8 mouse cellular contexts compared by ENCODE assay signal in genomic region chr6:90461771-90462170, GRCm38 (mm10). TPM values are rescaled to one million over a fixed set of nuclear protein-coding genes. Genes with fewer than 3 reads are reported as not detected.
DNase-seq lines count a peak whose midpoint lies in the region; ATAC-seq and TF ChIP-seq lines count a peak whose summit lies in the region.

No protein-coding gene starts in this region.

- H3K27me3 ChIP-seq in lung, embryonic 15.5 days = peaks cover 26% of the 10 kb centered on the region
- H3K27me3 ChIP-seq in forebrain, embryonic 10.5 days (ENCODE audit: poor library complexity, severe bottlenecking) = peaks cover 65% of the 10 kb centered on the region

- H3K4me1 ChIP-seq in lung, embryonic 15.5 days = peaks cover 19% of the 10 kb centered on the region
- H3K4me1 ChIP-seq in forebrain, embryonic 10.5 days = peaks cover 35% of the 10 kb centered on the region
- peaks cover 24% of the 10 kb centered on the region for H3K4me1 ChIP-seq in olfactory bulb, adult 2 months (ENCODE audit: control insufficient read depth, insufficient read depth, low read length)

- no peak for TF ChIP-seq CTCF in olfactory bulb, adult 2 months (IDR thresholded peaks at IDR 0.05; ENCODE audit: insufficient read depth, low read depth, low read length)

- H3K9ac ChIP-seq in lung, embryonic 15.5 days = peak overlapping the region; percentile 52

- H3K27ac ChIP-seq in lung, embryonic 15.5 days = no peak overlapping the region
- H3K27ac ChIP-seq in forebrain, embryonic 10.5 days = peak overlapping the region; percentile 85
- no peak overlapping the region; the same call in 1 of the 2 replicates for H3K27ac ChIP-seq in olfactory bulb, adult 2 months (ENCODE audit: insufficient read depth, low read depth, low read length)

- no peak for DNase-seq in lung, postnatal 36 days
- no peak for DNase-seq in forebrain, embryonic 10.5 days (ENCODE audit: extremely low spot score, low spot score)
- DNase-seq in kidney, postnatal 25 days = peak; percentile 36 to 68
- DNase-seq in testis, postnatal 14 days (ENCODE audit: low spot score) = no peak
- DNase-seq in adrenal gland, postnatal 14 days = no peak
- DNase-seq in adrenal gland, adult 2 months = no peak

- H3K4me2 ChIP-seq in lung, embryonic 15.5 days = peak overlapping the region; percentile 93

- H3K4me3 ChIP-seq in lung, embryonic 15.5 days = peak overlapping the region; percentile 56
- peak overlapping the region; percentile 75 for H3K4me3 ChIP-seq in forebrain, embryonic 10.5 days
- peak overlapping the region; percentile 68 for H3K4me3 ChIP-seq in olfactory bulb, adult 2 months (ENCODE audit: insufficient read depth, low read depth, low read length)

- no peak for ATAC-seq in lung, embryonic 15.5 days (ENCODE audit: borderline replicate concordance, extremely low read depth, low FRiP score, low TSS enrichment)

- no peaks in the 10 kb centered on the region for H3K36me3 ChIP-seq in lung, embryonic 15.5 days
- no peaks in the 10 kb centered on the region for H3K36me3 ChIP-seq in forebrain, embryonic 10.5 days (replicated peaks)

- no peaks in the 10 kb centered on the region for H3K9me3 ChIP-seq in lung, embryonic 15.5 days
- H3K9me3 ChIP-seq in forebrain, embryonic 10.5 days = no peaks in the 10 kb centered on the region

- TF ChIP-seq POLR2A in olfactory bulb, adult 2 months (IDR thresholded peaks at IDR 0.05; ENCODE audit: insufficient read depth, low read depth, low read length) = 0 out of 2 replicates have a peak, but pooled peaks have one; percentile 10

- WGBS in lung, embryonic 15.5 days = 22% methylated on average over 12 of the region's 12 CpGs
- 9% methylated on average over 12 of the region's 12 CpGs for WGBS in forebrain, embryonic 10.5 days
- 44% methylated on average over 12 of the region's 12 CpGs for WGBS in olfactory bulb, adult 2 months

RNA-seq across cellular contexts. Expression of gene Klf15, which starts 0.6 kb away (rescaled TPM):
- 10.9 and 13.5 TPM in 2 replicates for polyA plus RNA-seq in lung, embryonic 15.5 days (2015; fragmentation: Nextera tagmentation; extraction: Ambion mirVana)
- 5.5 and 5.6 TPM in 2 replicates for polyA plus RNA-seq in forebrain, embryonic 10.5 days (2016; fragmentation: Nextera tagmentation; extraction: Ambion mirVana)
- not detected in 2 replicates for polyA plus RNA-seq in olfactory bulb, adult 2 months (2012; ENCODE audit: insufficient read depth, insufficient read length, low replicate concordance, missing spikeins)
- 38.0 and 40.0 TPM in 2 replicates for total RNA-seq in adrenal gland, postnatal 14 days (2021)
- 10 to 100 TPM; 32.6 to 43.7 TPM for total RNA-seq in adrenal gland, adult 2 months (2021)
- 73.8 and 79.8 TPM in 2 replicates for polyA plus RNA-seq in adrenal gland, adult 2 months (2012; rRNA removed)

RNA-seq across cellular contexts. Expression of gene Aldh1l1, which starts 24.5 kb away (rescaled TPM):
- polyA plus RNA-seq in lung, embryonic 15.5 days (2015; fragmentation: Nextera tagmentation; extraction: Ambion mirVana) = 1.4 and 2.1 TPM in 2 replicates
- polyA plus RNA-seq in forebrain, embryonic 10.5 days (2016; fragmentation: Nextera tagmentation; extraction: Ambion mirVana) = 1.7 and 2.1 TPM in 2 replicates
- polyA plus RNA-seq in olfactory bulb, adult 2 months (2012; ENCODE audit: insufficient read depth, insufficient read length, low replicate concordance, missing spikeins) = not detected in 2 replicates
- total RNA-seq in adrenal gland, postnatal 14 days (2021) = 66.2 and 130 TPM in 2 replicates
- 100 to 1,000 TPM; 136 to 202 TPM for total RNA-seq in adrenal gland, adult 2 months (2021)
- 83.4 and 111 TPM in 2 replicates for polyA plus RNA-seq in adrenal gland, adult 2 months (2012; rRNA removed)

RNA-seq across cellular contexts. Expression of gene Cfap100, which starts 33.2 kb away (rescaled TPM):
- polyA plus RNA-seq in lung, embryonic 15.5 days (2015; fragmentation: Nextera tagmentation; extraction: Ambion mirVana) = 0.50 and 0.68 TPM in 2 replicates
- polyA plus RNA-seq in forebrain, embryonic 10.5 days (2016; fragmentation: Nextera tagmentation; extraction: Ambion mirVana) = 0.98 and 1.2 TPM in 2 replicates
- not detected in 2 replicates for polyA plus RNA-seq in olfactory bulb, adult 2 months (2012; ENCODE audit: insufficient read depth, insufficient read length, low replicate concordance, missing spikeins)
- 0.67 and 1.4 TPM in 2 replicates for total RNA-seq in adrenal gland, postnatal 14 days (2021)
- total RNA-seq in adrenal gland, adult 2 months (2021) = 1 to 10 TPM in 1 of 2 experiments, under 1 TPM in 1; 0.76 to 1.4 TPM
- polyA plus RNA-seq in adrenal gland, adult 2 months (2012; rRNA removed) = 0.03 and 0.33 TPM in 2 replicates

Comparison
In these comparisons a context has a peak if more than half of its experiments do, and no peak if none do; other contexts are left out.
1. DNase-seq: peak in kidney, postnatal 25 days (2 of 2); none in lung, postnatal 36 days (single experiment), forebrain, embryonic 10.5 days (single experiment), testis, postnatal 14 days (single experiment), adrenal gland, postnatal 14 days (single experiment) and adrenal gland, adult 2 months (single experiment).
2. Peak in every context shown above with its lines, with median percentiles within 50 percentile points of each other: H3K4me3 ChIP-seq.